Mouse (Mus musculus) induced T-regulatory cell, adult 2 months (primary cell): ENCODE results near the gene Gm17334.

ENCODE experiments used
- DNase-seq: peaks from one replicate; pipeline ENCODE4 v3.0.0-alpha.2; 2012; ENCODE audit warnings: low read depth

The Gm17334 gene

GRCm38 (mm10) chr11:53742353-53742752 lies 30.6 kb downstream of the Gm17334 start:
- DNase-seq = no peak

- peak; percentile 90 for DNase-seq
Observed at GRCm38 (mm10) chr11:53737573-53737946, 35.4 kb downstream of the Gm17334 start.

- peak; percentile 94 for DNase-seq
Observed at GRCm38 (mm10) chr11:53736771-53737572, 36.0 kb downstream of the Gm17334 start.

- DNase-seq = peak; percentile 93
Observed at GRCm38 (mm10) chr11:53735682-53736245, 37.2 kb downstream of the Gm17334 start.

GRCm38 (mm10) chr11:53734970-53735681 lies 37.9 kb downstream of the Gm17334 start:
- no peak for DNase-seq

- peak; percentile 29 for DNase-seq
Observed at GRCm38 (mm10) chr11:53734431-53734830, 38.6 kb downstream of the Gm17334 start.

GRCm38 (mm10) chr11:53733824-53734223 lies 39.2 kb downstream of the Gm17334 start:
- peak; percentile 70 for DNase-seq

GRCm38 (mm10) chr11:53732244-53732643 lies 40.7 kb downstream of the Gm17334 start:
- DNase-seq = no peak

- no peak for DNase-seq
Observed at GRCm38 (mm10) chr11:53731457-53731856, 41.5 kb downstream of the Gm17334 start.
